Mouse (Mus musculus) right cerebral cortex, adult 2 months (tissue): ENCODE data around the gene Mtch1.

Source experiments
- DNase-seq, 2 experiments: peaks; one replicate each; pipeline ENCODE4 v3.0.0; 2021 to 2022; ENCODE audit warnings: low spot score in 2 of 2

Gene Mtch1

DNA sequence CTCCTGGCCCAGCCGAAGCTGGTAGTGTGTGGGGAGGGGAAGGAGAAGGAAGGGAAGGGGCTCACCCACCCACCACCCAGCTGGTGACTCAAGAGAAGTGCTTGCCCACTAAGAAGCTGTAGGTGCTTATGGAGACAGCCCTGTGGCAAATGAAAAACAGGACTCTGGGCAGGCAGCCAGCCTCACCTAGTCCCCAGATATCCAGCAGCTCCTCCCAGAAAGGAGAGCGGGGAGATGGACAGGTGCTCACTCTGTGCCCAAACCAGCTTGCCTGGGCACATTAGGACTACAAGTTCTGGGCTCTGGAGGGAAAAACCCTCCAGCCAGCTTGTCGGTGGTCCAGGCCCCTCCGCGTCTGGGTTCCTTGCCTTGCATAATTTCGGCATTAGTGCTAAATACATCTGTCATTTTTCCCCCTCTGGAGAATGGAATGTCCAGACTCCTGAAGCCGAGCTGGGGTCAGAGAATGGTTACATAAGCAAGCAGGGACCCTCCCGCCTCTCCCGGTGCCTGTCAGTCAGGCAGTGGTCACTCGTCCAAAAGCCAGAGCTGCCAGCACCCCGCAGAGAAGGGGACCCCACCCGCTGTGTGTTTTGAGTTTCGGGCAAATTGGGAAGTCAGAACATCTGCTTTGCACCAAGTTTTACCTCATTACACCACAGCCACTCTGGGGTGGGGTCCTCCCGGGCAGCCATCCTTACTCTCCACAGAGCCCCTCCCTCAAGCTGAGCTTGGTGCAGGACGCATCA lies 42.5 kb downstream of the Mtch1 start:
- no peak for DNase-seq

DNA sequence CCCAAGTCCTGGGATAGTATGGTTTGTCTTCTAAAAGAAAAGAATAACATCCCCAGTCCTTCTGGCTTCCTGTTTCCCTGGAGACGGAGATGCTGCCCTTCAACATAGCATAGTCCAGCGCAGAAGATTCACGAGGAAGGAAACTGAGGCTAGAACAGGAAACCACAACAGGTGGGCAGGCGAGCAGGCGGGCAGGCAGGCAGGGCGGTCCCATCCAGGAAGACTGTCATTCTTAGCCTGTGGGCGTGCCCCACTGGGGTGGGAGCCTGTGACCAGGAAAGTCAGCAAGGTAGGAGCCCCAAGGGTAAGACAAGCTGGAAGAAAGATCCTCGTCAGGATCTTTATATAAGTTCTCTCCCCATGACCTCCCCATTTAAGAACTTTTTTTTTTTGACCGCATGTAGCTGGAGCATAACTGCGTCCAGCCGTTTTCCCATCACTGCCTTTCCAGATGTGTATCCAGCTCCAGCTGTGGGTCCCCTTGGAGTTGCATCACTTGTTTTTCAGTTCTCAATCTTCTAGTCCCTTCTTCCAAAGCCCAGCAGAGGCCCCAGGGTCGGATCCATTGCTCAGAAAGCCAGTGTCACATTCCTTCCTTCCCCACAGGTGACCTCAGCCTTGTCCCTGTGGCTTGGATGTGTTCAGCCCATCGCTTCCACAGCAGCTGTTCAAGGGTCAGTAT lies 43.2 kb downstream of the Mtch1 start:
- DNase-seq = no peak

DNA sequence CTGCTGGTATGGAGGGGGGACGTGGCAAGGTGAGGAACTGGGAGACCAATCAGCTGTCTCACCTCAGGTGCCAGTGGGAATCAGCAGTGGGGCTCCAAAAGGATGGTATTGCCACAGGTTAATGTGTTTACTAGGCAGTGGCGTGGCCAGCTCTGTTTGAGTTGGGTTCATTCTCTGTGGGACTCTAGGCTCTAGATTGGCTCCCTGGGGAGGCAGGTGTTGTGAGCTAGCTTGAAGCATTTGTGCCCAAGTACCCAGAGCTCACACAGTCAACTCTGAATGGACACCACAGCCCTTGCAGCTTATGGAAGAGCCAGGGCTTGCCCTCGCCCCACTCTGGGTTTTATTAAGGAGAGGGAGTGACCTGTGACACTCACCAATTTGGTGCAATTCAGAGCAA lies 43.9 kb downstream of the Mtch1 start:
- no peak for DNase-seq

DNA sequence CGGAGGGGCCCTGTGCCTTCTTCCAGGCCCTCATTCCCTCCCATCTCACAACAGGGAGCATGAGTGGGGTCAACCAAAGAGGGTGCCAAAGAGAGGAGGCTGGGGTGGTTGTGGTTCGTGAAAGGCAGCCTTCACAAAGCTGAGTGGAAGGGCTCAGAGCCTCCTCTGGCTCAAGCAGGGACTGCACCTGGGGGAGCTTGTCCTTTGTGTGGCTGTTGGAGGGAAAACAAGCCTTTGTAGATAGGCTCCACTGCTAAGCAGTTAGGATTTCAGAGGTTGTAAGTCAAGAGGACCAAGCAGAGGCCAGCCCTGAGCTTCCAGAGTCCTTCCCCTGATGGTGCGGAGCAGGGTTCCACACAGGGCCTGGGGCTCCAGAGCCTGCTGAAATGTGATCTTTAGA lies 44.6 kb downstream of the Mtch1 start:
- DNase-seq = no peak

DNA sequence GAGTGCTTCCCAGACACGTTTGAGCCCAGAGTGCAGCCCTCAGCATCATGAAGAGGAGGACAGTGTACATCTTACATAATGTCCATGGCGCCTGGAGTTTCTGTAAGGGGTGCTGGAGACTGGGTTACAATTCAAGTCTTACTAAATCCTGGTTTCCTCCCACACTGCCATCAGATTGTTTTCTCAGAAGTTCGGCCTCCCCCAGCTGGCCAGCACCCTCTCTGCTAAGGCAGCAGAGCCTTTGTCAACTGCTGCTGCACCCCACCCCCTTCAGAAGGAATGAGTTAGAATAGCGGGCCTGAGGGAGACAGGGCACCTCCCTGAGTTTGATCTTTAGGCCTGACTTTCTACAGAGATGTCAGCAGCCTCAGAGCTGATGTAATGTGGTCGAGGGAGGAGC lies 45.6 kb downstream of the Mtch1 start:
- peak; percentile 34 to 40 for DNase-seq

DNA sequence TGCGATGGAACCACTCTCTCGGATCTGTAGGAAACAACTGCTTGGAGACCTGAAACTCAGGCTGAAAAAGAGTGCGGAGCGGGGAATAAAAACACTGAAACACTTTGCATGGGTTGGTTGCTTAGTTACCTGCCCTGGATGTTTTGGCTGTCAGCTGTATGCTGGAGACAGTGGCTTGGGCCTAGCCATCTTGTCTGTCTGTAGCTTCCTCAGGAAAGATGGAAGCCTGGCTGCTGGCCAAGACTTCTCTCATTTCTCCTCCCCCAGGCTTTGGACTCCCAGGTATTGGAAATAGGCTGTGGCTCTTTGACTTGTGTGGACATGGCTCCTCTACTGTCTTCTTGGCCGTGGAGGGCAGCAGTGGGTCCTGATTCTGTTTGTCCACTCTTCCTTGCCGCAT lies 46.3 kb downstream of the Mtch1 start:
- peak in 1 of 2 experiments; percentile 29 for DNase-seq

DNA sequence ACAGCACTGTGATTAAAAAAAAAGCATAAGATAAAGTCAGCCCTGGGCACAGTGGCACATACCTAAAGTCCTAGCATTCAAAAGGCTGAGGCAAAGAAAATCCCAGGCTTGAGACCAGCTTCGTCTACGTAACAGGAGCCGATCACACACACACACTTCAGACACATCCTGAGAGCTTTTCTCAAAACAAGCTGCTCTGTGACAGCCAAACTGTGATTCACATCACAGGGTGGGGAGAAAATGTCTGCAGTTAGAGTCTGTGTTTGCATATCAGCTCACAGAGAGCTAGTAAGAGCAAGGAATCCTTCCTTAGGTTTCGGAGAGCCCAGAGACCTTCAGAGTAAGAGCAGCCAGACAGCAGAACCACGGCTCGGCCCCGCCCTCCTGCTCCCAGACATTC lies 46.8 kb downstream of the Mtch1 start:
- DNase-seq = no peak

DNA sequence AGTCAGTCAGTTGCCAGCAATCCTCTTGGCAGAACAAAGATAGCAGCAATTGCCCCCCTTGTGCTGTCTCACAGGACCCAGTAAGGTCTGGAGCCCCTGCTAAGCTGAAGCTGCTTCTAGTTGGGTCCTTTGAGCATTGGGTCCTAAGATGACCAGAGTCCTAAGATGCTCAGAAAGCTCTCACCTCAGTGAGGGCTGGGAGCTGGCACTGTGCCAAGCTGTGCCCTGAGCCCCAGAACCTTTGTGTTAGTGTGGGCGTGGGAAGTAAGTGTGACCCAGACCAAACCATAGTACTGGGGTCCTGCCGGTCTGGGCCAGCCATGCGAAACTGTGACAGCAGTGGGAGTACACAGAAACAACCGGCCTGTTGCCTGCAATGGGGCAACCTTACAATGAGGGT lies 48.5 kb downstream of the Mtch1 start:
- no peak for DNase-seq

DNA sequence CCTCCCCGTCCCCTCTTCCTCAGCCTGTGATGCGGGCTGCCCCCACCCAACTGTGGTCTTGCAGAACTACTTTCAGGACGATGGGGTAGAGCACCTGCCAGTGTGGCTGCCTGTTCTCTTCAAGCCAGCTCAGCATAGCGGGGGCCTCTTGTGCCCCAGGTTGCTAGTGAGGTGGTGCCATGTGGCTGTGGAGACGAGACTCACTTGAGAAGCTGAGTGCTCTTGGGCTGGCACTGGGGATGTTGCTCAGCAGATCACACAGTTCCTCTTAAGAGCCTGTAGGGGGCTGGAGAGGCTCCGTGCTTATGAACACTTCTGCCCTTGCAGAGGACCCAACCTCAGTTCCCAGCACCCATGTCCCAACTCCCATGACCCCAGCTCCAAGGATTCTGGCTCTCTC lies 49.9 kb downstream of the Mtch1 start:
- no peak for DNase-seq

DNA sequence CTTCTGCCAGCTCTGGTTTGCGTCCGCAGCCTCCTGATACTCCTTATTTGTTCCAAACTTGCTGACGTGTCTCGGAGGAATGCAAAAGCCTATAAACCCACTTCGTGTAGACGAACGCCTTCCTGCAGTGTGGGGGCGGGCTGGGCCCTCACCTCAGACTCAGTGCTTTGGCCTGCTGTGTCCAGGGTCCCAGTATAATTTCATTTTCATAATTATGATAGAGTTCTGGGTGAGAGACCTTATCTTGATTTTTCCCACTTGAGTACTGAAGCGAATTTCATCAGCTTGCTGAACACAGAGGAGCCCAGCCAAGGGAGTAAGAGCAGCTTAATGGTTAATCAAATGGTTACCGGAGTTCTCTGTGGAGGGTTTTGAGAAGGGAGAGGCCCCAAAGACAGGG lies 50.4 kb downstream of the Mtch1 start:
- no peak for DNase-seq

DNA sequence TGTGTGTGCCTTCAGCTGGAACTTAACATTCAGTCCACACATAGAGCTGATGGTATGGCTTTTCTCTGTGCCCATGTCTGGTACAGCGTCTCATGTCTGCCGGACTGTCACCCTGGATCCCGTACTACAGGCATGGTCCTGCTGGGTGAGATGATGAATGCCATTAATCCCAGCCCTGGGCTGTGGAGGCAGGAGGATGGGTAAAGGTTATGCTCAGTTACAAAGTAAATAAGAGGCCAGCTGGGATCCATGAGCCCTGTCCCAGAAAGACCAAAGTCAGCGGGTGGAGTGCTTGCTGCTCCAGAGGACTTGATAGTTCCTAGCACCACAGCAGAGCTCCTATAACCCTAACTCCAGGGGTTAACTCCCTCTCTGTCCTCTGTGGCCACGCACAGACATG lies 51.9 kb downstream of the Mtch1 start:
- no peak for DNase-seq

DNA sequence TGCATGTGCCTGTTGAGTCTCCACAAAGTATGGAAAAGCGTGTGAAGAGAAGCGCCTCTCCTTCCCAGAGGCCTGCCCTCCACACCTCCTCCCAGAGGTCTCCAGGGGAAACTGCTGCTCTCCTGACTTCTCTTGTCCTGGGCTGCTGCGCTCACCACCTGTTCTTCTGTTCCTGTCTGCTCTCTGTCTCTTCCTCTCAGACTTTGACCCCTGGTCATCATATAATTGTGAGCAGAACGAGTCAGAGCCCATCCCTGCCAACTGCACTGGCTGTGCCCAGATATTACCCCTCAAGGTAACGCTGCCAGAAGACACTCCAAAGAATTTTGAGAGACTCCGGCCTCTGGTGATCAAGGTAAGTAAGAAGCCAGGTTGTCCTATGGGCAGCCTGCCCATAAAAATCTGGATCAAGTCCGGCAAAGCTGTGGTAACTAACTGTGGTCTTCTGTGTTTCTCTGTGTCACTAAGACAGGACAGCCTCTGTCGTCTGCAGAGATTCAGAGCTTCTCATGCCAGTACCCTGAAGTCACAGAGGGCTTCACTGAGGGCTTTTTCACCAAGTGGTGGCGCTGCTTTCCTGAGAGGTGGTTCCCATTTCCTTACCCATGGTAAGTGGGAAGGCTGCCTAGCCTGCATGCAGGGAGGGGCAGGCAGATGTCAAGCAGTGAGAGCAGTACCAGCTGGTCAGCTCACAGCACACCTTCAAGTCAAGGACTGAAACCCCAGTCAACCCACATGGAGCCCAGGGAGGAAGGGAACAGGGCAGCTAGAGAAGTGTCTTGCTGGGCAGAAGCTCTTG lies 53.7 kb downstream of the Mtch1 start:
- no peak for DNase-seq

DNA sequence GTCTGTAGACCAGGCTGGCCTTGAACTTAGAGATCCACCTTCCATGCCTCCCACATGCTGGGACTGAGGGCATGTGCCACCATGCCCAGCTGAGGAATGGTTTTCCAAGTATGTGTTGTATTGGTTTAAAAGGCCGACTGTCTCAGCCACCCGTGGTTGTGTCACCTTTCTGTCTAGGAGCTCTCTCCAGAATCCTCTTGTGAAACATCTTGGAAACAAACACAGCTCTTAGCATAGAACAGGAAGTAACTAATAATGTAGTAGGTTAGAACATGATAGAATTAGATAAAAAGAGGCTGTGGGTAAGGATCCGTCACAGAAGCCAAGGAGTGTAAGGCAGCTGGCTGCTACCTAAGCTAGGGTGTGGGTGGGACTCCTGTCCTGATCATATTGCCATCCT lies 54.7 kb downstream of the Mtch1 start:
- DNase-seq = no peak

DNA sequence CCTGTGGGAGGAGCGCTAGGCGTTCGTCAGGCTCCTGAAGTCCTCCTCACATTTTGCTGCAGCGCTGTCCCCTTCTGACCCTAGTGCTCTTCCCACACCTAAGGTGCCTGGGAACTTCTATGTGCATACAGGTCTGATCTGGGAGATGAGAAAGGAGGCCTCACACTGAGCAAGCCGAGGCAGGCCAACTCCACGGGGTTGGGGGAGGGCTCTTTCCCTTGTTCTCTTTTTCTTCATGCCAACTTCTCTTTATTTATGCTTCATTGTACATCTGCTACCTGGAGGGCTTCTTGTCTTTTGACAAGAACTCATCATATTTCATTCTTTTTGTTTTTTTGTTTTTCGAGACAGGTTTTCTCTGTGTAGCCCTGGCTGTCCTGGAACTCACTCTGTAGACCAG lies 55.9 kb downstream of the Mtch1 start:
- no peak for DNase-seq

DNA sequence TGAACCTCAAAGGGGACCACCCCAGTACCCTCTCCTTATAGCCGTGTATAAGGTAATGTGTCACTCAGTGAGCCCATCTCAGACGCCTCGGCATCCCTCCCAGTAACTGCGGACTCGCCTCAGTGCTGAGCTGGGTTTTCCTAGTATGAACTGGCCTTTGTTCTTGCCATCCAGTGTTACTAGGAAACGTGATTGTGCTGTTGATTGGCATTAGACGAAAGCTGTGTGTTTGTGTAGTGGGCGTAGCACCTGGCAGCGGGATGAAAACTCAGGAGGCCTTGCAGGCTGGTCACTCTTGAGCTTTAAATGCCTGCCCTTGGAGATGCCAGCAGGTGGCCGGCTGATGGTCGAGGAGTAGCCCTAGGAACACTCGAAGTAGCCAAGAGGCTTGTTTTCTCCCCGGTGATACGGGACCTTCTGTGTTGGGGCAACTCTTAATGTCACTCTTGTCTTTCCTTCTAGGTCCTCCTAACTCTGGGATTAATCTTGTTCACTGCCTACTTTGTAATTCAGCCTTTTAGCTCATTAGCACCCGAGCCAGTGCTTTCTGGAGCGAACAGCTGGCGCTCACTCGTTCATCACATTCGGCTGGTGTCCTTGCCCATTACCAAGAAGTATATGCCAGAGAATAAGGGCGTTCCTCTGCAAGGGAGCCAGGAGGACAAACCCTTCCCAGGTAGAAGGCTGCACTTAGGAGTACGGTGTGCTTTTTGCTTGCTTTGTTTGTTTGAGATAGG lies 65.3 kb downstream of the Mtch1 start:
- no peak for DNase-seq
